Mouse (Mus musculus): ENCODE measurements around the gene Myh10.

Gene Myh10

DNA sequence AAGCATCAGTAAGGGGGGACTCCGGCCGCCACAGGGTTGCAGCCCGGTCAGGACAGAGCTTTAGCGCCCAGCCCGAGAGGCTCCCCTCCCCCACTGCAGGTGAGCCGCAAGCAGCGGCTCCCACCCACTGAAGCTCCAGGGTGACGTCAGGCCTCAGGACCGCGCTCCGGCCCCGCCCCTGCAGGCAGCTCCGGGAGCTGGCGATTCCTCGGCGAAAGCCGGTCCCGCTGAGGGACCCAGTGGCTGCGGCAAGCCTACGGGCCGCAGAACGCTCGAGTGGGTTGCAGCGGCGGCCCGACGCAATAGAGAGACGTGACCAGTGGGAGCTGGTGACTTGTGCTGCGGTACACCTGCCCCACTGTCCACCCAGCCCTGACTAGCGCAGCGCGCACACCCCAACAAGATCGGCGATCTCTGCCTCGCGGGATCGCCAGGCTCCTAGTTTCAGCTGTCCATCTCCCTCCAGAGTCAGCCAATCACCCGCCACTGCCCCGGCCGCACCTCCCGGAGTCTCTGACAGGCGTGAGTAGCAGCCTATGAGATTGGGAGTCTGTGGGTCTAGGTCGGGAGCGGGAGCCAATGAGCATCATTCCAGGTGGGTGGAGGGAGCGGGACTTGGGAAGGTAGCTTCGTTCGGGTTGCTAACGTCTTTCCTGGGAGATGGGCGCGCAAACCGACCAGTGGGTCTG, at the start of gene Myh10:
Gene Myh10, plus strand, starts transcription at position 239 of the 689 bp plus-strand sequence.
- TF ChIP-seq GATA4 (IDR thresholded peaks at IDR 0.05; ENCODE audit: insufficient replicate concordance, low read length), result no peak; the same call in 1 of the 2 replicates

GRCm38 (mm10) chr11:68644781-68645180, 46.6 kb upstream of the Myh10 start:
- TF ChIP-seq GATA4 (IDR thresholded peaks at IDR 0.05; ENCODE audit: insufficient replicate concordance, low read length), result no peak

GRCm38 (mm10) chr11:68647808-68648207, 43.6 kb upstream of the Myh10 start:
- TF ChIP-seq GATA4 (IDR thresholded peaks at IDR 0.05; ENCODE audit: insufficient replicate concordance, low read length), result no peak

DNA sequence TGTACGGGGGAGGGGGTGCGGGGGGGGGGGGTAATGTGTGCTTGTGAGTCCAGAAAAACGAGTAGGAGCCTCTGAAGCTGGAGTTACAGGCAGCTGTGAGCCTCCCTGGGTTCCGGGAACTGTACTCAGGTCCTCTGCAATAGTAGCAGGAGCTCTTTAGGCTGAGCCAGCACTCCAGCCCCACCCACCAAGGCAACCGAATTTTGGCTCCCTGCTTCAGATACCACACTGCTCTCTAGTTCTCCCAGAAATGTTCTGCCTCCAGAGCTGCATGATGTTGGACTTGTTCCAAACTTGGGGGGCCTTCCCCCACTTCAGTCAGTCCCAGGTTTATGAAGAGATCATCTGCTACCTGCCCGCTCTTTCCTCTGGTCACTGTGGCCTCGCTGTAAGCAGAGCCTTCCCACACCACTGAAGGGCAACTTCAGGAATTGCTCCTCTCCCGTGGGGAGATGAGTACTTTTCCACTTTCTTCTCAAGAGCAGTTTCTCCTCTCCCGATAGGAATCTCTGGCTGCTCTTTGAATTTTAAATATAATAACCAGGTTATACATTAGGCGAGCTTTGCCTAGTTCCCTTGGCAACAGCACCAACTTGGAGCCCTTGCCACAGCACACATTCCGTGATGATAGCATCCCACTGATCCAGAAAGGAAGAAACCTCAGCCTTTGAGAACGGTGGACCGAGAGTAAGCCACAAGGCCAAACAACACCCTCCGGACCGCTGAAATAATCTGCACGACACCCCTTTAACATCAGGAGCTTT, 42.8 kb upstream of the Myh10 start:
- no peak for TF ChIP-seq GATA4 (IDR thresholded peaks at IDR 0.05; ENCODE audit: insufficient replicate concordance, low read length)

GRCm38 (mm10) chr11:68651518-68651917, 39.8 kb upstream of the Myh10 start:
- TF ChIP-seq GATA4 (IDR thresholded peaks at IDR 0.05; ENCODE audit: insufficient replicate concordance, low read length), result no peak

DNA sequence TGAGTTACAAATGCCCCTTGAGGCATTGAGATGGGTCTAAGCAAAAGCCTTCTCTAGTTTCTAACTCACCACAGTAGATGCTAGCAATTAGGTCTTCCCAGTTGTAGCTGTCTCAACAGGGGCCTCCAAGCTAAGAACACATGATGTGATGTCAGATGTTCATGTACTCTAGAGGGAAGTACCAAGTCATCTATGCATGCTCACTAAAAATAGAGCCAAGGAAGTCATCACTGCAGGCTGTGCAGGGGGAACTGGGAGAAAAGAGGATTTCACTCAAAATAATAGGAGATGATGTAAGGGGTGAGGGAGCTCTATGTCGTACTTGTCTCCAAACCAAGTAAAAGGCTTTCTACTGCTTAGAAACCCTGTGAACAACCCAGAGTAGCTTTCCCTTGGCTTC, 35.8 kb upstream of the Myh10 start:
- no peak for TF ChIP-seq GATA4 (IDR thresholded peaks at IDR 0.05; ENCODE audit: insufficient replicate concordance, low read length)

- TF ChIP-seq GATA4 (IDR thresholded peaks at IDR 0.05; ENCODE audit: insufficient replicate concordance, low read length), result peak; percentile 29; the same call in 1 of the 2 replicates
Measured at GRCm38 (mm10) chr11:68656887-68657685, 34.3 kb upstream of the Myh10 start.

DNA sequence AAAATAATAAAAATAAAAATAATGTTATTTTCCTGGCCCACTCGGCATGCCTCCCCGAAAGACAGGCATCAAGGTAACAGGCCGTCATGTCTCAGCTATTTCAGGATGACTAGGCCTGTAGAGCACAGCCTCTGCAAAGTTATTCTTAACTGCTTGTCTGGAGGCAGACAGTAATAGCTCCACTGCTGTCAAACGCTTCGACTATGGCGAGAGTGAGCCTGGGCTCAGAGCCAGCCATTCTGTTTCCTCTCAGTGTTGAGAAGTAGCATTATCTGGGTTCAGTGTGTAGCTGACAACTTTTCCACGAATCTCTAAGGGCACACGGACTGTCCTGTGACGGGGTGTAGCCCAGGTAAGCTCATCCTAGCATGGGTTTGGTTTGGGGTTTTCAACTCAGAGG, 33.5 kb upstream of the Myh10 start:
- TF ChIP-seq GATA4 (IDR thresholded peaks at IDR 0.05; ENCODE audit: insufficient replicate concordance, low read length), result no peak

GRCm38 (mm10) chr11:68665331-68665730, 26.0 kb upstream of the Myh10 start:
- no peak for TF ChIP-seq GATA4 (IDR thresholded peaks at IDR 0.05; ENCODE audit: insufficient replicate concordance, low read length)

DNA sequence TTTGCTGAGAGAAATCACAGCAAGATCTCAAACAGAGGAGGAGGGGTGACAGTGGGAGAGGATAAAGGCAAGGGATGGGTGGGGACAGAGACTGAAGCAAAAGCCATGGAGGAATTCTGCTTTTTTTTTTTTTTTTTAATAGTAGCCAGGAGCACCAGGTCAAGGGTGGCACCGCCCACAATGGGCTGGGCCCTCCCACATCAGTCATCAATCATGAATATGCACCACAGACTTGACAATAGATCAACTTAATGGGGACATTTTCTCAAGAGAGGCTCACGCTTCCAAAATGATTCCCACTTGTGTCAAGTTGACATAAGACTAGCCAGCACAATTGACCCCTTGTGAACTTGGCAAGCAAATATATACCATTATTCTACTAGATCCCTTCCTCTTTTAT, 25.1 kb upstream of the Myh10 start:
- TF ChIP-seq GATA4 (IDR thresholded peaks at IDR 0.05; ENCODE audit: insufficient replicate concordance, low read length), result no peak

GRCm38 (mm10) chr11:68672270-68672970, 18.9 kb upstream of the Myh10 start:
- no peak for TF ChIP-seq GATA4 (IDR thresholded peaks at IDR 0.05; ENCODE audit: insufficient replicate concordance, low read length)

GRCm38 (mm10) chr11:68674071-68674470, 17.3 kb upstream of the Myh10 start:
- no peak for TF ChIP-seq GATA4 (IDR thresholded peaks at IDR 0.05; ENCODE audit: insufficient replicate concordance, low read length)

DNA sequence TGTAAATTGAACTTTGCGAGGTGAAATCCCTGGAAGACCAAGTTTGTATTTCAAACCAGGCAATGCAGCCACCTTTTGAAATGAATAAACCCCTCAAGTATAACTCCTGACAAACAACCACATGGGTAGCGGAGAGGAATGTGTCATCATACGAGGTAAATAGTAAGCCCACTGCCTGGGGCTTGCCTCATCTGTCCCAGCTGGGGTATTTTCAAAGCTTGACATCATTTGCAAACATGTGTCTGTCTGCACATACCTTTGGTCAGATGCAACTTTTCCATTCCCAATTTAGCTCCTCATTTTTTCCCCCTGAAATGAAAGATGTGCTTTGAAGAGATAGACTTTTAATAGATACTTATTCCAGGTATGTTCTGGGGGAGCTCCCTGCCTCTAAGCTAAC, 16.7 kb upstream of the Myh10 start:
- TF ChIP-seq GATA4 (IDR thresholded peaks at IDR 0.05; ENCODE audit: insufficient replicate concordance, low read length), result no peak

- no peak for TF ChIP-seq GATA4 (IDR thresholded peaks at IDR 0.05; ENCODE audit: insufficient replicate concordance, low read length)
Measured at GRCm38 (mm10) chr11:68675274-68675673, 16.1 kb upstream of the Myh10 start.

- no peak for TF ChIP-seq GATA4 (IDR thresholded peaks at IDR 0.05; ENCODE audit: insufficient replicate concordance, low read length)
Measured at GRCm38 (mm10) chr11:68681254-68681839, 10.0 kb upstream of the Myh10 start.

Measured in liver, adult (tissue).